Mouse (Mus musculus) layer of hippocampus, adult 18-20 months (tissue): Measurements from ENCODE around the gene Fstl3. TPM values are rescaled to one million over a fixed set of nuclear protein-coding genes. Genes with fewer than 3 reads are reported as not detected.
"Not testable (repeated sequence)": the region's sequence is repeated elsewhere in the genome, so short reads cannot be mapped to it uniquely, and the experiment has no call there.

Source experiments
- DNase-seq, 2 experiments: peaks; one replicate each; pipeline ENCODE4 v3.0.0; 2022; ENCODE audit warnings: low spot score in 2 of 2
- long read RNA-seq: library from polyadenylated mRNA; stranded (forward); transcript quantifications from one replicate; pipeline ENCODE4 v2.0.0, GENCODE M21; 2021
- total RNA-seq, 2 experiments: library from RNA; stranded (reverse); gene quantifications; 2 replicates each; pipeline ENCODE4 v1.2.3; 2021

Fstl3 gene
- total RNA-seq, result 1 to 10 TPM; 1.8 to 2.5 TPM
- long read RNA-seq, result 0 reads

DNA sequence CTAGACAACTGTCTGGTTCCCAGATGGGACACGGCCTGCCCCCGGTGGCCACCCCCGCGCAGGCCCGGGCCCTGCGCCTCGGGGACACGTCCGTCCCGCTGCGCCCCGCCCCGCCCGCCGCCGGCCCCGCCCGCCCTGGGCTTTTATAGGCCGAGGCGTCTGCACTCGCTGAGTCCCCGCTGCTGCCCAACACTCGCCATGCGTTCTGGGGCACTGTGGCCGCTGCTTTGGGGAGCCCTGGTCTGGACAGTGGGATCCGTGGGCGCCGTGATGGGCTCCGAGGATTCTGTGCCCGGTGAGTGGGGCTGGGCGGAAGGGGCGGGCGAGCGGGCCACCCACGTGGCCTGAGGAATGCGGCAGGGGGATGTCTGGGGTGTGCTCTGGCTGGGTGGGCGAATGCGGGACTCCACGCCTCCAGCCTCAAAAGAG, at the start of gene Fstl3:
Gene Fstl3, plus strand, starts transcription at position 170 of the 429 bp plus-strand sequence.
- no peak for DNase-seq

DNA sequence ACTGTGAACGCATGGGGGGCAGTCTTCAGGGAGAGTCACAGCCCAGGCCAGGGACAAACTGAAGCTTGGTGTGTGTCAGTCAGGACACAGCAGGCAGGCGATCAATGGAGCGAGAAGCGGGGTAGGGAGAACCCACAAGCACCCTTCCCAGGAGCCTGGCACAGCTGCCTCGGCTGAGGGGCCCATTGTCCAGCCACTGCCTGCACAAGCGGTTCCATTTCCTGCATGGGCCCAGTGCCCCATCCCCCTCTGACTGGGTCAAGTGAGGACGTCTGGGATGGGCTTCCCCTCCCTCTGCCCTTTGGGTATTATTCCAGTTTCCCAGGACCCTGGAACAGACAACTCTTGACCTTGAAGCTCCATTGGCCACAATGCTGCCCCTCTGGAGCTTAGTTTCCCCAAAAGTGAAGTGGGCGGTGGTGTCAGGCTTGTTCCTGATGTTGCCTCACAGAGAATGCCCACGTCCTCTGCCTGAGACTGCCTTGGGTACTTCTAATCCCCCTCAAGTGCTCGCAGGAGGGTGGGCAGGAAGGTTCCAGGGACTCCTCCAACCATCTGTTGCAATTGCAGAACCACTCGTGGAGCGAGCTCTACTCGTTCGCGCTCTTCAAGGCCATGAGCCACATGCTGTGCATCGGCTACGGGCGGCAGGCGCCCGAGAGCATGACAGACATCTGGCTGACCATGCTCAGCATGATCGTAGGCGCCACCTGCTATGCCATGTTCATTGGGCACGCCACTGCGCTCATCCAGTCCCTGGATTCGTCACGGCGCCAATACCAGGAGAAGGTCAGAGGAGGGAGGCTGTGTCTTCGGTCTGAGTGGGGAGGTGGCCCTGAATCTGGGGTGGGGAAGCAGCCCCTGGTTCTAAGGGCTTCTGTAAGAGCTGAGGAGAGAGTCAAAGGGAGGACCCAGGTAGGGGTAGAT, 48.5 kb upstream of the Fstl3 start:
- peak; percentile 56 to 63 for DNase-seq

DNA sequence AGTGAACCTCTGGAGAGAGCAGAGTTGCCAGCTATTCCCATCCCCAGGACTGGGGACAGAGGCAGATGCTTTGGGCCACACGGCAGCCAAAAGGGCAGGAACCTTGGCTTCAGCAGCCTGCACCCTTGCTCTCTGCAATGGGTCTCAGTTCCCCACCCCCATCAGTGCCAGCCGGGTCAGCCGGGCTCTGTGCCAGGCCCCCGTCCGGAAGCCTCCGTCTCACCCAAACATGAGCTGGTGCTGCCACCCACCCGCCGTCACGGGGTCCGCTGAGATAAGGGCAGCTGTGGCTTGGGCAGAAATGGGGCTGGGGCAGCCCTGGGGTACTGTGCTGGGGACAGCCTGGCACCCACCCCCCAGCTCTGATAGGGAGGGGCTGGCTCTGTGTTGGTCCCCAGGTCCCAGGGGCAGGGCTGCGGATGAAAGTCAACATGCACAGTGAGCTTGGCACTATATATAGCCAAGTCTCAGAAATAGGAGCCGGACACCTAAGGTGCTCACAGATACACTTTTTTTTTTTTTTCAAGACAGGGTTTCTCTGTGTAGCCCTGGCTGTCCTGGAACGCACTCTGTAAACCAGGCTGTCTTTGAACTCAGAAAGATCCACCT, 47.6 kb upstream of the Fstl3 start:
- DNase-seq, result peak in 1 of 2 experiments; percentile 45

DNA sequence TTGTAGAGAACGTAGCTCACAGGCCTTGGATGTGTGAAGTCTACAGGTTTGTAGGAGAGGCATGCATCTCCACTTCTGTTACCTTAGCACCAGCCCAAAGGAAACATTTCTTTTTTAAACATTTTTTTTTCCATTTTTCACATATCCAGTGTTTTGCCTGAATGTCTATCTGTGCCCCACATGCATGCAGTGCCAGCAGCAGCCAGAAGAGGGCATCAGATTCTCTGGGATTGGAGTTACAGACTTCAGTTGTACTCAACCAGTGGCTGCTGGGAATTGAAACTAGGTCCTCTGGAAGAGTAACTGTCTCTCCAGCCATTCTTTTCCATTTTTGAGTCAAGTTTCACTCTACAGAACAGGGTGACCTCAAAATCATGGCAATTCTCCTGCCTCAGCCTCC, 44.6 kb upstream of the Fstl3 start:
- DNase-seq, result peak in 1 of 2 experiments; percentile 57

DNA sequence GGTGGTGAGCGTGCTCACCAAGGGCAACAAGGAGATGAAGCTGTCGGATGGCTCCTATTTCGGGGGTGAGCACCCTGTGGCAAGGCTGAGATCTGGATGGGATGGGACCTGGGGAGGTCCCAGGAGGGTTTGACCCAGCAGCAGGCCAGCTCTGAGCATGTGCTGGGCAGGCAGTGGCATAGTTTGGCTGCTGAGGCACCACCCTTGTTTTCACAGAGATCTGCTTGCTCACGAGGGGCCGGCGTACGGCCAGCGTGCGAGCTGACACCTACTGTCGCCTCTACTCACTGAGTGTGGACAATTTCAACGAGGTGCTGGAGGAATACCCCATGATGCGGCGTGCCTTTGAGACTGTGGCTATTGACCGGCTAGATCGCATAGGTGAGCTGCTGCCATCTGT, 43.2 kb upstream of the Fstl3 start:
- no peak for DNase-seq

DNA sequence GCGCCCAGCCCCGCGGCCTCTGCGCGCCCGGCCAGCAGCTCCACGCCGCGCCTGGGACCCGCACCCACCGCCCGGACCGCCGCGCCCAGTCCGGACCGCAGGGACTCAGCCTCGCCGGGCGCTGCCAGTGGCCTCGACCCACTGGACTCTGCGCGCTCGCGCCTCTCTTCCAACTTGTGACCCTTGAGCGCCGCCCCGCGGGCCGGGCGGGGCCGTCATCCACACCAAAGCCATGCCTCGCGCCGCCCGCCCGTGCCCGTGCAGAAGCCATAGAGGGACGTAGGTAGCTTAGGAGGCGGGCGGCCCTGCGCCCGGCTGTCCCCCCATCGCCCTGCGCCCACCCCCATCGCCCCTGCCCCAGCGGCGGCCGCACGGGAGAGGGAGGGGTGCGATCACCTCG, 41.7 kb upstream of the Fstl3 start:
- no peak for DNase-seq

DNA sequence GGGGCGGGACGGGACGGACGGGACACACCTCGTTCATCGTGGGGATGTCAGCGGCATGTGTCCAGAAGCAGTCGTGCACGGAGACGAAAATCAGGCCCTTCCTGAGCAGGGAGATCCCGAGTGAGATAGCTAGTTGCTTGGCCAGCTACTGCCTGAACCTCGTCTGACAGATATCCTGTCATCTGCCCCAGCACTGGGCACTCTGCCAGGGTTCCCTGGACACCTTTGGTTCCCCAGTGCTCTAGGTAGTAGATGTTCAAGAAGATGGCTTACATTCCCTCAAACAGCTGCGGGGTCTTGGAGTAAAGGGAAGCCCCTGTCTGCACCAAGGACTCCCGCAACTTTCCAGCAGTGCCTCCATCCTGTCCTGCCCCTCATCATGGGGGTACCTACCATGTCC, 40.4 kb upstream of the Fstl3 start:
- no peak for DNase-seq

DNA sequence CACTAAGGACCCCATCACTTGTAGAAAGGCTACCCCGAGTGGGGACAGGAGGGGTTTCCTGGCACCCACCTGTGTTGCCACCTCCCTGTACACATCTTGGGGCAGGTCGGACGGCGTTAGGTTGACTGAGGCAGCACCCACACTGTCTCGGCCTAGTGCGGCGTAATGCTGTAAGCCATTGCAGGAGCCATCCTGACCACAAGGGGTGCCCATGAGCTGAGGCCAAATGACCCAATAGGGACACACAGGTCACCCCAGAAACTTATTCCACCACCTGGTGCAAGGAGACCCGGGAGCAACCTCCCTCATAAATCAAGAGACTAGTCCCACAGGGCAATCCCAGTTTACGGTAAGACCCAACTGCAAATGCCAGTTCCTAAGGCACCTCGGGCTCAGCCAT, 38.8 kb upstream of the Fstl3 start:
- DNase-seq, result no peak

DNA sequence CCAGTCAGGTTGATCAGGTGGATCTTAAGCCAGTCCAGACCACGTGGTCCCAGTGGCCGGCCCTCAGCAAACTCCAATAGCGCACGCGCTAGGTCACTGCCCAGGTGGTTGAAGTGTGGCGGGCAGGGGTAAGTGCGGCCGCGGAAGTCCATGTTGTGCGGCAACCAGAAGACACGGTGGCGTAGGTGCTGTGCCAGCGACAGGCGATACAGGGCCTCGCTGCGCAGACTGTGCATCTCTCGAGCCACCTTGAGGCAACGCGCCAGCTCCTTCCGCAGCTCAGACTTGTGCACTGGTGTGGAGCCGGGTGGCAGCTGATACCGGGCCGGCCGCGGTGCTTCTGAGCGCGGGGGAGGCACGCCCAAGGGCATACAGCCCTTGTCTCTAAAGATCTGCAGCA, 37.8 kb upstream of the Fstl3 start:
- no peak for DNase-seq

DNA sequence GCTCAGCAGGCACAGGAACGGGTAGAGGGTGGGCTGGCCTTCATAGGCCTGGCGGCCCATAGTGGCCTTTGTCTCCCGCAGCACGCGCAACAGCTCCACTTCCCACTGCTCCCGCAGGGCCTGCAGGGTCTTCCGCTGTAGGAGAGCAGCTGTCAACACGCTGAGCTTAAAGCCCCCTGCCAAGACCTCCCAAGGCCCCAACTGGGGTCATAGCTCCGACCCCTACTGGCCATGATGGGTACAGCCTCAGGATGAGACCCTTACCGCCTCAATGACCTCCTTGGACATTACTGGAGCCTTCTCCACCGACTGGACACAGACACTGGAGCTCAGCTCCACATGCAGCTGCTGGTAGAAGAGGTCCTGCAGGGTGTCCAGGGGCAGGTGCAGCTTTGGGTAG, 36.2 kb upstream of the Fstl3 start:
- DNase-seq, result no peak

DNA sequence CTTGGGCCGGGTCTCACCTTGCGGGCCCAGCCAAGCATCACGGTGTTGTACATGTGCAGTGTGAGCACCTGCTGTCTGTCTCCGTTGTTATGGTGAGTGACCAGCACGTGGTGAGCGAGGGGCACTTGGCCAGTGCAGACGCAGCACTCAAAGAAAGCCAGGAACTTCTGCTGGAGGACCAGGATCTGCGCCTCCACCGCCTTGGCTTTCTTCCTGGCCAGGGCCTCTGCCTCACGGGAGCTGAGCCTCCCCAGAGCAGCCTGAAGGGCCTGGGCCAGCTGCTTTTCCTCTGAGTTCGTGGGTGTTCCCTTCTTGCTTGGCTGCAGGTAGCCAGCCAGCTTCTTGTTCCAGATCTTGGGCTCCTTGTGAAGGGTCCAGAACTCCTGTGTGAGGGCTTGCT, 33.9 kb upstream of the Fstl3 start:
- no peak for DNase-seq

DNA sequence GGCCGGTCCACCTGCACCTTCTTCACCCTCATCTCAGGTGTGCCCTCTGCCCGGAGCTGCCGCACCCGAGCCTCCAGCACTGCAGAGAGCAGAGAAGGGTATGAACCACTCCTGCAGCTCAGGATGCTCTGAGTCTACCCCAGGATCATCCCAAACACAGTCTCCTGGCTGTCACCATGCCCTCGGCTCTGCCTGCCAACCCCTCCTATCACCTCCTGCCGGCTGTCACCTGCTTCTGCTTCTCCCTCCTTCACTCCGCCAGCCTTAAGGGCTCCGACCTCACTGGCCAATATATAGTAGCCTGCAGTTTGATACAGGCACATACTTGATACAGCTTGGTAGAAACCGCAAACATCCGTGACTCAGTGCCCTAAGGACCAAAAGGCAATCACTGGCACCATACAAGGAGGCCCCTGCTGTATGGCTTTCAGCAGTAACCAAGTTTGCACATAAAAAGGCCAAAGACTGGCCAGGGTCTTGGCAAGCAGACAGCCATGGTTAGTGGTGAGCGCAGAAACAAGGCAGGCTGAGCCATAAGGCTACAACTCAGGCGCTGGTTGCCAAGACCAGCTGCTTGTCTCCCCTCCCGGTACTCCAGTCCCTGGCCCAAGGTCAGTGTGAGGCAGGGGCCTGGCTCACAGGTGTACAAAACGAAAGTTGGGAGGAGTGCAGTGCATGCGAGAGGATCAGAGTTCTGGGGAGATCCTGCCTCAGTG, 33.3 kb upstream of the Fstl3 start:
- DNase-seq, result no peak

DNA sequence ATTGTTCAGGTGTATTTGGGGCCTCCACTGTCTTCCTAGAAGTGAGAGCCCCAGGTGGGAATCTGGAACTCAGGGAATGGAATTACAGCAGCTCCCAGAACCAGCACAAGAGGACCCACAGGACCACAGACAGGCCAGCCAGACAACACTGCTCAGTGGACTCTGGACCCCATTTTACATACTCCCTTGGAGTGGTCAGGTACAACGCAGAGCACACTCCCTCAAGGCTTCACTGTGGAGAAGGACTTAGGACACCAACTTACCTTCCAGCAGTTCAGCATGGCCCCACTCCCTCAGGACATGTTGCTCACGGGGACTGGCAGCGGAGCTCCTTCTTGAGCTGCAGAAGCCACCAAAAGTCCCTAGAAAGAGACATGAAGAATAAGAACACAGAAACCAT, 31.7 kb upstream of the Fstl3 start:
- DNase-seq, result no peak

DNA sequence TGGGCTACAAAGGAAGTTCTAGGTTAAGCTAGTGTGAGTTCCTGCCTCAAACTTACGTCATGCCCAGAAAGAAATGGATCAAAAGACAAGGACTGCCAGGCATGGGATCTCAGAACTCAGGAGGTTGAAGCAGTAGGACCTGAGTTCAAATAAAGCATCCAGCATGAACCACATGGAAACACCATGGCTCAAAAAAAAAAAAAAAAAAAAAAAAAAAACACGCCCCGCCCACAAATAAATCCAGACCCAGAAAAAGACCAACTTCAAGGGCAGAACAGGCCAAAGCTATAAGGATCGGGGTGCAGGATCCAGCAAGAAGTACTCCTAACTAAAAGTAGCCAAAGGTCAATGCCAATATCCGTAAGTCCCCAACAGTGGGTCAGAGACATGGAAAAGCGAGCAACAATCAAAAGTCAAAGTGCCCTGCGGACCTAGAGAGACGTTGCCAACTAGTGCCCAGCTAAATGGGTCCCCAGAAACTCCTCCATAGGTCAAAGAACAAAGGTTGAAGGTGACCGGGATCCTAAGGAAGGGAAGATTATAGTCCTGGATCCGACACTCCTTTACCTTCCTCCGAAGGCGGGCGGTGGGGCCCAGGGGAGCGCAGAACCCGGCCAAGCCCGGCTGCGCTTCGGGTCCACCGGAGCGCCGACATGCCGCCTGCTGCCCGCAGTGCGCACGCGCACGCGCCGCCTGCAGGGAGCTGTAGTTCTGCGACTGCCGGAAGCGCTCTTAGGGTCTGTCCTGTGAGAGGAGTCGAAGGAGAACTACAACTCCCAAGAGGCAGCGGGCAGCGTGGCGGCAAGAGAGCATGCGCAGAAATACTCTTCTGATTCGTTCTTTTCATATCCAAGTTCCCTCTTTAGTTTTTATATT, 30.9 kb upstream of the Fstl3 start, which contains the start of gene Polrmt:
Gene Polrmt, minus strand, starts transcription at position 684 of the 876 bp plus-strand sequence.
- DNase-seq, result peak; percentile 94 to 98

DNA sequence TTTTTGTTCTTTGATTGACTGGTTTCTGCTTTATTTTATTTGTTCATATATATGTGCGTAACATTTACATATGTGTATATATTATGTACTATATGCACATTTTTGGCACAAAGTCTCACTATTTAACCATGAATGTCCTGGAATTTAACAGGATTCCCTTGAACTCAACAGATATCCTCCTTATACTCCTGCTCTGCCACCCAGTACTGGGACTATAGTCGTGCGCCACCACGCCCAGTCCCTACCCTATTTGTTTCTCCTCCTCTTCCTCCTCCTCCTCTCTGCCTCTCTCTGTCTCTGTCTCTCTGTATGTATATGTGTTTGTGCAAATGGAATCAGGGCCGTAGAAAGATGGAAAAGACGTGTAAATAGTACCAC, 30.3 kb upstream of the Fstl3 start:
- DNase-seq, result no peak

DNA sequence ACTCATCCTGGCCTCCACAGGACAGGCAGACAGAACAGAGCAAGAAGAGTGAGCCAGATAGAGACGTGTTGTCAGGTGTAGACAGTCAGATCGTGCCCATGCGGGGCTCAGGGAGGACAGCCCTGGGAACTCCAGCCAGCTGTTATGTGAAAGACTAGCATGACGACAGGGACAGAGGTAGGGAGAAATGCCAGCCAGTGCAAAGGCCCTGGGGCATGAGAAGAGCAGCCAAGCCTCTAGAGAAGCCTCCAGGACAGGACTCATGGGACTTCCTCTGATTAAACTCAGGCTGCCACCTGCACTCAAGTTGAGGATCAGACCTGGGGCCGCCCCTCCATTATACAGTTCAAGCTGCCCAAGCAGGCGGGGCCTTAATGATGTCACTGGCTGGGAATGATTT, 28.6 kb upstream of the Fstl3 start:
- DNase-seq, result no peak

DNA sequence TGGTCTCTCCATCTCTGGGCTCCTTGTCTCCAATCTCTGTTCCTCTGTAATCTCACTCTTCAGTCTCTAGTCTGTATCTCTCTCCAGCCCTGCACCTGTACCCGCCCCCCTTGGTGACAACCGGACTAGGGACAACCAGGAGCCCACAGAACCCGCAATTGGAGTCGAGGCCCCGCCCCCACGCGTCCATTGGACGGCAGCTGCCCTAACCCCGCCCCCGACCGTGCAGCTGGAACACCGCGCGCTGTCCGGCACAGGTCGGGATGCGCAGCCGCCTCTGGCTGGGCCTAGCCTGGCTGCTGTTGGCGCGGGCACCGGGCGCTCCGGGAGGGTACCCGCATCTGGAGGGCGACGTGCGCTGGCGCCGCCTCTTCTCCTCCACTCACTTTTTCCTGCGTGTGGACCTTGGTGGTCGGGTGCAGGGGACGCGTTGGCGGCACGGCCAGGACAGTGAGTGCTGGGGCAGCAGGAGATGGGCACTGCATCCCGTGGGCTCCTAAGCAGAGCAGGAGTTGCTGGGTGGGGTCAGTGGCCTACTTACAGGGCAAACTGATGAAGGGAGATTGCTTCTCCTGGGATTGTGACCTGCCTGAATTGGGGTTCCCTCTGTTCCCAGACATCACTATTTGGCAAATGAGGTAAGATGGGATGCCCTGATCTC, 22.1 kb upstream of the Fstl3 start, which contains the start of gene Fgf22:
Gene Fgf22, plus strand, starts transcription at position 221 of the 661 bp plus-strand sequence.
- peak; percentile 50 to 69 for DNase-seq

DNA sequence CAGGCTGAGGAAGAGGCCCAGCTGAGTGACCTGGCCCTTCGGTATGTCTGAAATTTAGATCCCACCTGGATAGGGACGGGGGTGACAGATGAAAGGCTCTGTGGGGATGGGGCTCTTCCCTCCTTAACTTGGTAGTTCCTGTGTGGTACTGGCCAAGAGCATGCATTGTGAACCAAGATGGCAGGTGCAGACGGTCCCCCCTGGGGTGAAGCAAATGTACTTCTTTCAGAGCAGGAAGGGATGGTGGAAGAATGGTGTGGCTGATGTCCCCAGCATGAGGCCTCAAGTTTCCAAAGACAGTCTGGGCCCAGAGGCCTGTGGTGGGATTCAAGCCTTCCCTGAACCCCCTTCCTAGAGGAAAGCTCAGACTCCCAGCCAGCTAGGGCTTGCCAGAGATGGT, 21.2 kb upstream of the Fstl3 start:
- no peak for DNase-seq

DNA sequence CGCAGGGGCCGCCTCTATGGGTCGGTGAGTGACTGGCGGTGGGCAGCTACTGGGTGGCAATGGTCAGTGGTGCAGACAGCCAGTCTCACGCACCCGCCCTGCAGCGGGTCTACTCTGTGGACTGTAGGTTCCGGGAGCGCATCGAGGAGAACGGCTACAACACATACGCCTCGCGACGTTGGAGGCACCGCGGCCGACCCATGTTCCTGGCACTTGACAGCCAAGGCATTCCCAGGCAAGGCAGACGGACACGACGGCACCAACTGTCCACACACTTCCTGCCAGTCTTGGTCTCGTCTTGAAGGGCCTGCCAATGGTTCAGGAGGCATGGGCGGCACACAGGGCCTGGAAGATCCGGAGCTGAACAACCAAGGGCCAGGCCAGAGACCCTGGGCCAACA, 20.4 kb upstream of the Fstl3 start:
- no peak for DNase-seq

DNA sequence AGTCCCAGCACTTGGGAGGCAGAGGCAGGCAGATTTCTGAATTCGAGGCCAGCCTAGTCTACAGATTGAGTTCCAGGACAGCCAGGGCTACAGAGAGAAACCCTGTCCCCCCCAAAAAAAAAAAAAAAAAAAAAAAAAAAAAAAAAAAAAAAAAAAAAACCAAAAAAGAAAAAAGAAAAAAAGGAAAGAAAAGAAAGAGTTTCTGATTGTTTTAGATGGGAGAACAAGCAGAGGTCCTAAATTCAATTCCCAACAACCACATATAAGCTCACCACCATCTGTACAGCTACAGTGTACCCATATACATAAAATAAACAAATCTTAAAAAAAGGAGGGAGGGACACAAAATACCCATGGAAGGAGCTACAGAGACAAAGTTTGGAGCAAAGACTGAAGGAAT, 17.4 kb upstream of the Fstl3 start:
- not testable (repeated sequence) for DNase-seq
